Mouse (Mus musculus): ENCODE data around the gene Hormad2.
A peak's percentile ranks its signal among the peaks of the same experiment; 100 is the strongest.

Hormad2 gene

GRCm38 (mm10) chr11:4422494-4423425 lies 18.1 kb downstream of the Hormad2 start:
- Histone ChIP-seq H3K27me3 (ENCODE audit: control insufficient read depth, insufficient read depth, low read length, poor library complexity, severe bottlenecking) (no peaks in the 10 kb centered on the region), H3K36me3 (ENCODE audit: control insufficient read depth, insufficient read depth, low read length, poor library complexity, severe bottlenecking) (no peaks in the 10 kb centered on the region)
- no peak for DNase-seq (ENCODE audit: low read depth, low spot score)

GRCm38 (mm10) chr11:4421933-4422488 lies 18.9 kb downstream of the Hormad2 start:
- Histone ChIP-seq H3K36me3 (ENCODE audit: control insufficient read depth, insufficient read depth, low read length, poor library complexity, severe bottlenecking) (no peaks in the 10 kb centered on the region), H3K27me3 (ENCODE audit: control insufficient read depth, insufficient read depth, low read length, poor library complexity, severe bottlenecking) (no peaks in the 10 kb centered on the region)
- peak; percentile 53 for DNase-seq (ENCODE audit: low read depth, low spot score)

- Histone ChIP-seq H3K36me3 (ENCODE audit: control insufficient read depth, insufficient read depth, low read length, poor library complexity, severe bottlenecking) (no peaks in the 10 kb centered on the region), H3K27me3 (ENCODE audit: control insufficient read depth, insufficient read depth, low read length, poor library complexity, severe bottlenecking) (no peaks in the 10 kb centered on the region)
- no peak for DNase-seq (ENCODE audit: low read depth, low spot score)
These were observed 22.9 kb downstream of the Hormad2 start for GRCm38 (mm10) chr11:4417986-4418385.

GRCm38 (mm10) chr11:4412294-4412693 lies 28.6 kb downstream of the Hormad2 start:
- no peak for DNase-seq (ENCODE audit: low read depth, low spot score)

GRCm38 (mm10) chr11:4404277-4404676 lies 36.6 kb downstream of the Hormad2 start:
- no peak for DNase-seq (ENCODE audit: low read depth, low spot score)
- Histone ChIP-seq H3K36me3 (ENCODE audit: control insufficient read depth, insufficient read depth, low read length, poor library complexity, severe bottlenecking) (no peaks in the 10 kb centered on the region), H3K27me3 (ENCODE audit: control insufficient read depth, insufficient read depth, low read length, poor library complexity, severe bottlenecking) (no peaks in the 10 kb centered on the region)

More at GRCm38 (mm10) chr11:4412294-4412693, 28.6 kb downstream of the Hormad2 start:
- Histone ChIP-seq H3K27me3 (ENCODE audit: control insufficient read depth, insufficient read depth, low read length, poor library complexity, severe bottlenecking) (no peaks in the 10 kb centered on the region), H3K36me3 (ENCODE audit: control insufficient read depth, insufficient read depth, low read length, poor library complexity, severe bottlenecking) (no peaks in the 10 kb centered on the region)

GRCm38 (mm10) chr11:4403381-4403780 lies 37.5 kb downstream of the Hormad2 start:
- no peak for DNase-seq (ENCODE audit: low read depth, low spot score)
- H3K27me3 ChIP-seq (ENCODE audit: control insufficient read depth, insufficient read depth, low read length, poor library complexity, severe bottlenecking) = no peaks in the 10 kb centered on the region
- H3K36me3 ChIP-seq (ENCODE audit: control insufficient read depth, insufficient read depth, low read length, poor library complexity, severe bottlenecking) = no peaks in the 10 kb centered on the region

GRCm38 (mm10) chr11:4401251-4401650 lies 39.7 kb downstream of the Hormad2 start:
- Histone ChIP-seq H3K36me3 (ENCODE audit: control insufficient read depth, insufficient read depth, low read length, poor library complexity, severe bottlenecking) (no peaks in the 10 kb centered on the region), H3K27me3 (ENCODE audit: control insufficient read depth, insufficient read depth, low read length, poor library complexity, severe bottlenecking) (no peaks in the 10 kb centered on the region)
- DNase-seq (ENCODE audit: low read depth, low spot score) = no peak

GRCm38 (mm10) chr11:4394226-4394625 lies 46.7 kb downstream of the Hormad2 start:
- no peaks in the 10 kb centered on the region for H3K36me3 ChIP-seq (ENCODE audit: control insufficient read depth, insufficient read depth, low read length, poor library complexity, severe bottlenecking)
- H3K27me3 ChIP-seq (ENCODE audit: control insufficient read depth, insufficient read depth, low read length, poor library complexity, severe bottlenecking) = no peaks in the 10 kb centered on the region
- no peak for DNase-seq (ENCODE audit: low read depth, low spot score)

- H3K36me3 ChIP-seq (ENCODE audit: control insufficient read depth, insufficient read depth, low read length, poor library complexity, severe bottlenecking) = no peaks in the 10 kb centered on the region
- H3K27me3 ChIP-seq (ENCODE audit: control insufficient read depth, insufficient read depth, low read length, poor library complexity, severe bottlenecking) = no peaks in the 10 kb centered on the region
- DNase-seq (ENCODE audit: low read depth, low spot score) = no peak
These were observed 52.9 kb downstream of the Hormad2 start for GRCm38 (mm10) chr11:4388018-4388417.

GRCm38 (mm10) chr11:4382321-4382720 lies 58.6 kb downstream of the Hormad2 start:
- no peak for DNase-seq (ENCODE audit: low read depth, low spot score)
- Histone ChIP-seq H3K27me3 (ENCODE audit: control insufficient read depth, insufficient read depth, low read length, poor library complexity, severe bottlenecking) (no peaks in the 10 kb centered on the region), H3K36me3 (ENCODE audit: control insufficient read depth, insufficient read depth, low read length, poor library complexity, severe bottlenecking) (no peaks in the 10 kb centered on the region)

- Histone ChIP-seq H3K36me3 (ENCODE audit: control insufficient read depth, insufficient read depth, low read length, poor library complexity, severe bottlenecking) (no peaks in the 10 kb centered on the region), H3K27me3 (ENCODE audit: control insufficient read depth, insufficient read depth, low read length, poor library complexity, severe bottlenecking) (no peaks in the 10 kb centered on the region)
- DNase-seq (ENCODE audit: low read depth, low spot score) = no peak
These were observed 61.0 kb downstream of the Hormad2 start for GRCm38 (mm10) chr11:4379857-4380256.

- DNase-seq (ENCODE audit: low read depth, low spot score) = no peak
- H3K27me3 ChIP-seq (ENCODE audit: control insufficient read depth, insufficient read depth, low read length, poor library complexity, severe bottlenecking) = no peaks in the 10 kb centered on the region
These were observed 74.5 kb downstream of the Hormad2 start for GRCm38 (mm10) chr11:4366389-4366788.

GRCm38 (mm10) chr11:4355430-4355829 lies 85.5 kb downstream of the Hormad2 start:
- Histone ChIP-seq H3K27me3 (ENCODE audit: control insufficient read depth, insufficient read depth, low read length, poor library complexity, severe bottlenecking) (no peaks in the 10 kb centered on the region), H3K36me3 (ENCODE audit: control insufficient read depth, insufficient read depth, low read length, poor library complexity, severe bottlenecking) (no peaks in the 10 kb centered on the region)
- no peak for DNase-seq (ENCODE audit: low read depth, low spot score)

More at GRCm38 (mm10) chr11:4366389-4366788, 74.5 kb downstream of the Hormad2 start:
- no peaks in the 10 kb centered on the region for H3K36me3 ChIP-seq (ENCODE audit: control insufficient read depth, insufficient read depth, low read length, poor library complexity, severe bottlenecking)

GRCm38 (mm10) chr11:4352637-4353036 lies 88.3 kb downstream of the Hormad2 start:
- Histone ChIP-seq H3K27me3 (ENCODE audit: control insufficient read depth, insufficient read depth, low read length, poor library complexity, severe bottlenecking) (no peaks in the 10 kb centered on the region), H3K36me3 (ENCODE audit: control insufficient read depth, insufficient read depth, low read length, poor library complexity, severe bottlenecking) (no peaks in the 10 kb centered on the region)
- no peak for DNase-seq (ENCODE audit: low read depth, low spot score)

- no peak for DNase-seq (ENCODE audit: low read depth, low spot score)
- no peaks in the 10 kb centered on the region for H3K36me3 ChIP-seq (ENCODE audit: control insufficient read depth, insufficient read depth, low read length, poor library complexity, severe bottlenecking)
- no peaks in the 10 kb centered on the region for H3K27me3 ChIP-seq (ENCODE audit: control insufficient read depth, insufficient read depth, low read length, poor library complexity, severe bottlenecking)
These were observed 97.0 kb downstream of the Hormad2 start for GRCm38 (mm10) chr11:4343926-4344325.

Measured in splenic B cell, adult 2 months (primary cell).